Mouse (Mus musculus): ENCODE data around the gene Fcrl1. TPM values are rescaled to one million over a fixed set of nuclear protein-coding genes. Genes with fewer than 3 reads are reported as not detected.
"Not testable (repeated sequence)": the region's sequence is repeated elsewhere in the genome, so short reads cannot be mapped to it uniquely, and the experiment has no call there.

Gene Fcrl1
- 1 to 10 TPM in 1 of 4 experiments, under 1 TPM in 2, not detected in 1; 0.38 to 1.1 (median 0.56) TPM for total RNA-seq (2022)

DNA sequence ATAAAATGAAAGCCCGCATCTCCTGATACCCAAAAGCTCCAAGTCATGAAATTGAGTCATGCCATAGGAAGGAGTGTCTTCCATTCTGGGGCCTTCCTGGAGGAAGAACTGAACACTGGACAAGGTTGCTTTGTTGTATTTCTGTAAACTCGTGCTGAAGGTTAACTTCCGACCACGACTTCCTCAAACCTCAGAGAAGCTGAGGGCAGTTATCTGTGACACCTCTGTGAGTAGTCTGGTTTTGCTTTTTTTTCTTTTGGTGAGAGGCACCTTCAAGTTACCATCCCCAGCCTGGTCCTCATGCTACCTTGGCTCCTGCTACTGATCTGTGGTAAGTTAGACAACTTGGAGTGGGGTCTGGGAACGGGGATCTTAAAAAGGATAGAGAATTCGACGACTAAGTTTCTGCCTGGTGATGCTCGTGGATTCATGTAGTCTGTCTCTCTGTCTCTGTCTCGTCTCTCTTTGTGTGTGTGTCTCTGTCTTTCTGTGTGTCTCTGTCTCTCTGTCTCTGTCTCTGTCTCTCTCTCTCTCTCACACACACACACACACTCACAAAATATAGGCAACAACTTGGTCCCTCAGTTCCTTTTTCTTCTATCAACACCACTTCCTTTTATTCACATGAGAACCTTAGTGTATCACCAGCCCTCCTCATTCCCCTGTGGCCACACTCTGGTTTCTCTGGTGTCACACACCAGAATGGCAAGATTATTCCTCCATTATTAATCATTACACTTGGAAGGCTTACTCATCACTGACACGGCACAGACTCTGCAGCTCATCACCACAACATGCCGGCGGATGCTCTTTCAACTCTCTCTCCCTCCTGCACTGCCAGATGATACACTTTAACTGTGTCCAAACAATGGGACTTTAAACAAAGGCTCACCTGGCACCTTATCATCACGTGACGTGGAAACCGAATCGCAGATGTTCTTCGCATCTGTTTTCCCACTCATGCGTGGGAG lies at the start of gene Fcrl1:
Fcrl1 (plus strand) TSS at position 193 of the 971 bp plus-strand sequence.
- DNase-seq, result no peak

DNA sequence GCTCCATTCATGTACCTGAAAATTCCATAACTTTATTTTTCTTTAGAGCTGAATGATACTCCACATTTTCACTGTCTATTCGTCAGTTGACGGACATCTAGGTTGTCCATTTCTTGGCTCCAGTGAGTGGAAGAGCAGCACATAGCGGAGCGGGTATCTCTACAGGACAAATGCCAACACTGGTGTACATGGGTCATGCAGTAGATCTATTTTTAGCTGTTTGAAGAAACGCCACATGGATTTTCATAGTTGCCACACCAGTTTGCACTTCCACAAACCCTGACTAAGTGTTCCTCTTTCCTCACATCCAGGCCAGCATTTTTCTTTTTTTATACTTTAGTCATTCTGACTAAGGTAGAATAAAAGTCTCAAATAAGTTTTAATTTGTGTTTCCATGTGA lies 38.3 kb upstream of the Fcrl1 start:
- DNase-seq, result no peak

DNA sequence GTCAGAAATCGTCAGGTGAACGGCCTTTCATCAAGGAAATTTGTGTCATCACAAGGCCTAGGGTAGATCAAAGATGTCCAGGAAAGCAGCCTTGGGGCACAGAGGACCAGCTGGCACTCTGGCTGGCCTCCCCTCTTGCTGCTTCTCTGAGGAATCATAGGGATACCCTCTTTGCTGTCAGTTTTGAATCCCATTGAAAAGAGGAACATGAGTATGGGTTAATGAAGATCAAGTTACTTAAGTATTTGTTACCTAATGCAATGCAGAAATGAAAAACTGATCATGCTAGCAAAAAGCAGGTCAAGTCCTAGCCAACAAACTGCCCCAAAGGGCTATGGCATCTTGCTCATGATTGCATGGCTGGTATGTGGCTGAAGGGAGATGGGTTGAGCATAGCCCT lies 25.2 kb upstream of the Fcrl1 start:
- not testable (repeated sequence) for DNase-seq

DNA sequence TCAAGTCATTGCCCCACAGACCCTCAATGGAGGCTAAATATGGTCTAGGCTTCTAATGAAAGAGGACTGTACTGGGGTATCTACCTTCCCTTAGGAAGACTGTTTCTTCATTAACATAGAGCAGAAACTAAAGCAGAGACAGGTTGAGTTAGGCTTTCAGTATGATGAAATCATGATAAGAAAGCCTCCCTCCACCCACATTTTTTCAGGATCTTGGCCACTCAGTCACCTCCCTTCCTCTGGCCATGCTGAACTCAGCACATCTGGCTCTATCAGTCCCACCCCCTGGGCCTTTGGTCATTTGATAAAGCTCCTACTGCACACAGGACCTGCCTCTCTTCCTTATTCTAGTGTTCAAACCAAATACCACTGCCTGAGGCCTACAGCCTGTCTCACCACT lies 18.6 kb upstream of the Fcrl1 start, which contains the start of gene Cd5l:
Cd5l (plus strand) TSS at position 301 of the 400 bp plus-strand sequence.
- no peak for DNase-seq

DNA sequence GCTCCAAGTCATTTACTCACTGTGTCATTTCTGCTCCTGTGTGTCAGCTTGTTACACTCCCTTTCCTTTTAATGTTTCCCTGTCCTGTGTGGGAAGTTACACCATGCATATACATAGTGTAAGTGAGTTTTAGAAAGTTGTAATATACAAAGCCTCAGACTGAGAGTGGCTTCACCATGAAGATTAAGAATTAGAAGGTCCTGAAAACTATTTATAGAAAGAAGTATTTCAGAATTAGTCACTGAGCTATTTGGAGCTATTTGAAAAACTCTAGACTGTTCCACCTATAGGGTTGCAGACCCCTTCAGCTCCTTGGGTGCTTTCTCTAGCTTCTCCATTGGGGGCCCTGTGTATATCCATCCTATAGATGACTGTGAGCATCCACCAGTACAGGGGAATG lies 17.0 kb upstream of the Fcrl1 start:
- DNase-seq, result no peak

DNA sequence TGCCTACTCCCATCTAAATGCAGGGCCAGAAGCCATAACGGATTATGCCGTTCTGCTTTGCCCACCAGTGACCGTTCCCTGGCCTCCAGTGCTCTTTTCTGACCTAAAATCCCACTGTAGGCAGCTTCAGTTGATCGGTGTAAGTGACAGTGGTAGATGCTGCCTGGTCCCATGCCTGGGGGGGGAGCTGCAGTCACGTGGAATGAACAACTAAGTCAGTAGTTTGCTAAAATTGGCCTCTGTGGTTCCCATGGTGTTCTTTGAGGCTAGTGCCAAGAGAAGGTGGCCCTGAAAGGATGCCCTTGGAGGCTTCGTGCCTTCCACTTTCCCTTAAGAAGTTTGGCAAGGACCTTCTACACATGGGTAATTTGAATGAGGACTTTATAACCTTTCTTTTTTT lies 15.7 kb upstream of the Fcrl1 start:
- DNase-seq, result no peak

DNA sequence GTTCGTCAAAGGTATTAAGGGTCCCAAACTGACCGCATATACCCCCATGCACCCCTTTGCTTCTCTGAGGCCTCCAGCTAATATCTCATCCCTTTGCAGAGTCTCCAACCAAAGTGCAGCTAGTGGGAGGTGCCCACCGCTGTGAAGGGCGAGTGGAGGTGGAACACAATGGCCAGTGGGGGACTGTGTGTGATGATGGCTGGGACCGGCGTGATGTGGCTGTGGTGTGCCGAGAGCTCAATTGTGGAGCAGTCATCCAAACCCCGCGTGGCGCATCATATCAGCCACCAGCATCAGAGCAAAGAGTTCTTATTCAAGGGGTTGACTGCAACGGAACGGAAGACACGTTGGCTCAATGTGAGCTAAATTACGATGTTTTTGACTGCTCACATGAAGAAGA lies 10.5 kb upstream of the Fcrl1 start:
- DNase-seq, result no peak

DNA sequence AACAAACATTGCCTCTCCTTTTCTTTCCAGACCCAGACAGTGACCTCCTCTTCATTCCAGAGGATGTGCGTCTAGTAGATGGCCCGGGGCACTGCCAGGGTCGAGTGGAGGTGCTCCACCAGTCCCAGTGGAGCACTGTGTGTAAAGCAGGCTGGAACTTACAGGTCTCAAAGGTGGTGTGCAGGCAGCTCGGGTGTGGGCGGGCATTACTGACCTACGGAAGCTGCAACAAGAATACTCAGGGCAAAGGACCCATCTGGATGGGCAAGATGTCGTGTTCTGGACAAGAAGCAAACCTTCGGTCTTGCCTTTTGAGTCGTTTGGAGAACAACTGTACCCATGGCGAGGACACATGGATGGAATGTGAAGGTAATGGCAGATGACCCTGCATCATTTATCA lies 8.7 kb upstream of the Fcrl1 start:
- DNase-seq, result no peak

DNA sequence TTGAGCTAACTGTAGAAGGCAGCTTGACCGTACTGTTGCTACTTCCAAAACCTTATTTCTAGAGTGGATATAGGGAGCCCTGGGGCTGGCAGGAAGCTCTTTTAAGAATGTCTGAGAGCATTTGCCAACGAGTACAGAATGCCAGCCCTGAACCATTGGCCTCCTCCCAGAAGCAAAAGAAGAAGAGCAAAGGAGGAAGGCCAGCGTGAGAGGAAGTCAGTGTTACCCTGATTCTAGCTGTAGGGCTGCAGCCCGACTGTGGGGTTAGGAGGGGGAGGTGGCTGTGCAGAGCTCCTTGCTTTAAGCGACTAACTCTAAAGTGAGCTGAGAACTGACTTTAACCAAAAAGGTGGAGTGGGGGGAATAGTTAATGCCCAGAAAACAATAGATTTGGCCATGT lies 7.0 kb upstream of the Fcrl1 start:
- DNase-seq, result no peak

DNA sequence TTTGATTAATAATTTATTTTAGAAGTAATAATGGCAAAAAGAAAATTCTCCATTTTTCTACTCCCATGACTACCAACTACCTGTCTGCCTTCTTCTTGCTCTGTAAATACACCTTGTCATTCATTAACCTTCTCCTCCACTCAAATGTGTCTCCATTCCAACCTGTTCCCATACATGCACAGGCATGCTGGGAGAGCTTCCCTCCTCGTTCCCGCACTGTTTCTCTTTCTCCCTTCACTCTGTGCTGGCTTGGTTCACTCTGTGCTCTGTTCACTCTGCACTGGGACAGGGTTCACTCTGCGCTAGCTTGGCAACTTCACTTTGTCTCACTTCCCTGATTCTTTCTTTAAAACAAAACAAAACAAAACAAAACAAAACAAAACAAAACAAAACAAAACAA lies 1.0 kb downstream of the Fcrl1 start:
- DNase-seq, result no peak

DNA sequence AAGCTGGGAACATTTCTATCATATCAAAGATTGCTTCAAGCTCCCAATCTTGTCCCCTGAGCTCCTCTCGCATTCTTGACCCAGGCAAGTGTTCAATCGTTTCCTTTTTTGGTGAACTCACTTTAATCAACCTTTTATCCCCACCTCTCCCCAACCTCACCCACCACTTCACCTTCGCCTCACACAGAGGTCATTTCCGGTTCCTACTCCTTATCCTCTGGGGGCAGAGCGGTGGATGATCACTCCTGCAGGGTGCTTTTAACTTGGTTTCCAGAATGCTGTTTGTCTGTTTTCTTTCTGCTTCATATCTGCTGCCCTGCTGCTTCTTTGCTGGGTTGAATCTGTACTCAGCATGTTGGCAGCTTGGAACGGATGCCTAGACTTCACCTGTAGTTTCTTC lies 1.5 kb downstream of the Fcrl1 start:
- DNase-seq, result no peak

DNA sequence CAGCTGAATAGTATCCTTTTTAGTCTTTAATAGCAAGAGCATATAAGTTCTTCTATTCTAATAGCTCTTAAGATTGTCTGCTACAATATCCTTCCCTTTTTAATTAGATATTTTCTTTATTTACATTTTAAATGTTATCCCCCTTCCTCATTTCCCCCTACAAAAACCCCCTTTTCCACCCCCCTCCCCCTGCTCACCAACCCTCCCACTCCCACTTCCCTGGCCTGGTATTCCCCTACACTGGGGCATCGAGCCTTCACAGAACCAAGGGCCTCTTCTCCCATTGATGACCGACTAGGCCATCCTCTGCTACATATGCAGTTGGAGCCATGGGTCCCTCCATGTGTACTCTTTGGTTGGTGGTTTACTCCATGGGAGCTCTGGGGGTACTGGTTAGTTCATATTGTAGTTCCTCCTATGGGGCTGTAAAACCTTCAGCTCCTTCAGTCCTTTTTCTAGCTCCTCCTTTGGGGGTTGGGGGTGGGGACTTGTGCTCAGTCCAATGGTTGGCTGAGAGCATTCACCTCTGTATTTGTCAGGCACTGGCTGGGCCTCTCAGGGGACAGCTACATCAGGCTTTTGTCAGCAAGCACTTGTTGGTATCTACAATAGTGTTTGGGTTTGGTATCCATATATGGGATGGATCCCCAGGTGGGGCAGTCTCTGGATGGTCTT lies 3.6 kb downstream of the Fcrl1 start:
- not testable (repeated sequence) for DNase-seq

DNA sequence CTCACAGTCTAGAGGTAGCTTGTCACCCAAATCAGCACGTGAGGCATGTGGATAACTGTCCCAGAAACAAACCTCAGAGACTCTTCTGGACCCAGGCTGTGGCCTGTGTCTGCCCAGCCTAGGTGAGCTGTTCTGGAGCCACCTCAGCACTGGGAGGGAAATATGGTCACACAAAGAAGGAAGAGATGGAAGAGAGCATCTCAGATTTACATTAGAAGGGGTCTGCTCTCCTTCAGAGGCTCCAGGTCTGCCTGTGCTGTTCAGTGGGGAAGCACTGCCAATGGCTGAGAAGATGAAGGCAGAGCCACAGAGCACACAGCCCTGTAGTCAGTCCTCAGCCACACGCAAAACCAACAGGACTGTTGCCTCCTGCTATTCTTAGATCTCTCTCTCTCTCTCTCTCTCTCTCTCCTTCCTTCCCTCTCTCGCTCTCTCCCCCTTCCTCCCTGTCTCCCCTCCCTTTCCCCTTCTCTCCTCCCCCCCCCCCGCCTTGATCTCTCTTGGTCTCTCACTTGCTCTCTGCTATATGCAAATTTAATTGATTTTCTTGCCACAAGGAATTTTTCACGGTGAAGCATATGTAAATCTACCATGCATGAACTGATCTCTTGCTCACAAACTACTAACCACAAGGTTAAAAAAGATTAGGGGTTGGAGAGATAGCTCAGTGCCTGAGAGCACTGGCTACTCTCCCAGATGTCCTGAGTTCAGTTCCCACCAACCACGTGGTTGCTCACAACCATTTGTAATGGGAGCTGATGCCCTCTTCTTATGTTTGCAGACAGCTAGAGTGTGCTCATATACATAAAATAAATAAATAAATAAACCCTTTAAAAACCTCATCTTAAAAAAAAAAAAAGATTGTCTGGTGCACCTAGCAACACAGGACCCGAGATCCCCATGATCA lies 5.9 kb downstream of the Fcrl1 start:
- DNase-seq, result no peak

DNA sequence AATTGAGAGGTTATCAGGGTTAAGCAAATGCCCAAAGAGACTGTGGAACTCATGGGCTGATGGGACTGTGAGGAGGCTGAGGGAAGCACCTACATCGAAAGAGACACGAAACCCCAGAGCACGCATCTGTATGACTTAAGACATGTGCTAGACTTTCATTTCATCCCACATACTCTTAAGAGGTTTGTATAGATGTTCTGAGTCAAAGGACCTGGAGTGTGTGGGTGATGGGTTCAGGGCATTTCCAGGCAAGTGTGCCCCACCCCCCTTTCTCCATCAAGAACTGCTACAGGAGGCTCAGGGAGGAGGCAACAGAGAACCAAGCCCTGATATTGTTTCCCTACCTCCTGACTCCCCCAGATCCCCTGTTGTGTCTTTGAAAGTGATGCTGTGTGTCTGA lies 7.1 kb downstream of the Fcrl1 start:
- DNase-seq, result no peak

DNA sequence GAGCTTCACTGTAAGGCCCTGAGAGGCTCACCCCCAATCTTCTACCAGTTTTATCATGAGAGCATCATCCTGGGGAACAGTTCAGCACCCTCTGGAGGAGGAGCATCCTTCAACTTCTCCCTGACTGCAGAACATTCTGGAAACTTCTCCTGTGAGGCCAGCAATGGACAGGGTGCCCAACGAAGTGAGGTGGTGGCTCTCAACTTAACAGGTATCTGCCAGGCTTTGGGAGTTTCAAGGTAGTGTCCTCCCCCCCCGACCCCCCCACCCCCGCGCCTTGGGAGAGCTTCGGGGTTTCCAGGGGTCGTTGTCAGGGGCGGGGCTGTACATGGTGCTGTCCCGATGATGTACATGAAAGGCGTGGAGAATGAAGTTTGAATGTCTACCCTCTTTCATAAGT lies 8.9 kb downstream of the Fcrl1 start:
- DNase-seq, result no peak

DNA sequence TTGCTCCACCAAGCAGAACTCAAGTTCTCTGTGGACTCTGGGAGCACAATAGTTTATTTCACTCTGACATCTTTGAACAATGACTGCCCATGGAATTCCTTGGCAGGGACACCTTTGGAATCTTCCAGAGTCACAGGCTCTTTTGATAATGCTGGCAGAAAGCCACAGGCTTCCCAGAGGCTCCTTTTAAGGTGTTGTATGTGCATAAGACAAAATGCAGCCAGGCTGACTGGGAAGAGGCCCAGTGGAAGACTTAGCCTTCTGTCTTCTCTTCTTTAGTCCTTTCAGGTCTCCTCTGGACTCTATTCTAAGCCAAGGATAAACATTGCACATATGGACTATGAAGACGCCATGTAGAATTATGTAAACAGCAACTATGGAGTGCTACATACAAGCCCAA lies 14.7 kb downstream of the Fcrl1 start:
- DNase-seq, result no peak

DNA sequence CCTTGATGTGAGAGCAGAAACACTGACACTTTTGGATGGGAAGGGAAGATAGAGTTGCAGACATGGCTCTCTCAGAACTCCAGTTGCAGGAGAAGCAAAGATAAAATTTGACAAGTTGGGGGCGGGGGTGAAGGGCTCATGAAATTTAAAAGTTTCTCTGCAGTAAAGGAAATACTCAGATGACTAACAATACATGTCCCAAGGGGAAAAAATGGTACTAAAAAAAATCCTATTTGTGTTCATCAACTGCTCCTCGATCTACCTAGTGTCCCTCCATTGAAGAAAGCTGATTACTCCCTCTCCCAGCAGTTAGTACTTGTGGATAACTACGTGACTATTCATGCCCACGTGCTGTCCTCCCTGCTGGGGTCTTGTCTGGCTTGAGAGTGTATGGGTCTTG lies 22.6 kb downstream of the Fcrl1 start:
- DNase-seq, result no peak

DNA sequence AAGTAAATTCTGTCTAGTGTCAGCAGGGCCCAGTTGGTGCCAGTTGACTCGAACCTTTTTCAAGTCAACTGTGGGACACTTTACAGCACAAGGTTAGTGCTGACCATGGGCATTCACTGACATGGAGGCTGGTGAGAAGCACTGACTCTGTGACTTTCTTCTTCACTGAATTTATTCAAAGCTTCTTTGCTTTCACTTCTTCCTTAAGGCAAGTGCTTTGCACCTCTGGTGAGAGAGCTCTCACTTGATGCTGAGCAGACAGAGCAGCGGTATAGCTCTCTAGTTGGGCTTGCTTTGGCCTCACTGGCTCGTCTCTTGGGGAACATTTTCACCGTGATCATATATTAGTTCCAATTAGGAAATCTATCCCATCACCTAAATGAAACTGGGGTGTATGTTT lies 23.7 kb downstream of the Fcrl1 start:
- DNase-seq, result no peak

DNA sequence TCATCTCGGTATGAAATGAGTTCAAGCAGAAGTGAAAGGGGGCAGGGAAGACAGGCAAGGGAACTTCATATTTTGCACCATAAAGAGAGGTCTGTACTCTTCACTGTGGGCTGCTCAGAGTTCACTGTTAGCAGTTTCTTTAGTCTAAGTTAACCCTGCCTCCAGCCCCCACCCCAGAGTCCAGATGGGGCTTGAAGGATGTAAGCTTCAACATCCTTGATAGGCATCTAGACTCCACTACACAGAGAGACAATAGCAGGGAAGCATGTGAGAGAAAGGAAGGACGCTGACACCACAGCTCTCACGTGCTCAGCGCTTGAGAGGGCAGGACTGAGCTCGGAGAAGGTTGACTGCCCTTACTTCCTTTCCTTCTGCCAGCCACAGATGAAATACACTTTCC lies 25.1 kb downstream of the Fcrl1 start:
- DNase-seq, result no peak

DNA sequence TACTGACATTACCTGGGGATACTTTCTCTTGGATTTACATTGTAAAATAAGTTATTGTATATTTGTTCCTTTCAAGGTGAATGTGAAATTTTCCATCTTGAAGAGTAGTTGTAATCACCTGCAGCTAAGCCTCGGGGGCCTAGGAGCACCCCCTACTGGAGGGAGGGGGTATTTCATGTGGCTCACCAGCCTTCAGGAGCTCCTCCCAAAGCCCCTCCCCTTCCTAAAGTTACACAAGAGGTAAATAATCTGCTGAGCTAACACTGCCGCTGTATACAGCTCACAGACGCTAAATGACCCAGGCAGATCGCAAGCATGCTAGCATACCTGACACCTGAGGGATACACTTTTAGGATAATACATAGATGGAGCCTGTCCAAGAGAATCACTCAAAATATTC lies 32.0 kb downstream of the Fcrl1 start:
- no peak for DNase-seq

DNA sequence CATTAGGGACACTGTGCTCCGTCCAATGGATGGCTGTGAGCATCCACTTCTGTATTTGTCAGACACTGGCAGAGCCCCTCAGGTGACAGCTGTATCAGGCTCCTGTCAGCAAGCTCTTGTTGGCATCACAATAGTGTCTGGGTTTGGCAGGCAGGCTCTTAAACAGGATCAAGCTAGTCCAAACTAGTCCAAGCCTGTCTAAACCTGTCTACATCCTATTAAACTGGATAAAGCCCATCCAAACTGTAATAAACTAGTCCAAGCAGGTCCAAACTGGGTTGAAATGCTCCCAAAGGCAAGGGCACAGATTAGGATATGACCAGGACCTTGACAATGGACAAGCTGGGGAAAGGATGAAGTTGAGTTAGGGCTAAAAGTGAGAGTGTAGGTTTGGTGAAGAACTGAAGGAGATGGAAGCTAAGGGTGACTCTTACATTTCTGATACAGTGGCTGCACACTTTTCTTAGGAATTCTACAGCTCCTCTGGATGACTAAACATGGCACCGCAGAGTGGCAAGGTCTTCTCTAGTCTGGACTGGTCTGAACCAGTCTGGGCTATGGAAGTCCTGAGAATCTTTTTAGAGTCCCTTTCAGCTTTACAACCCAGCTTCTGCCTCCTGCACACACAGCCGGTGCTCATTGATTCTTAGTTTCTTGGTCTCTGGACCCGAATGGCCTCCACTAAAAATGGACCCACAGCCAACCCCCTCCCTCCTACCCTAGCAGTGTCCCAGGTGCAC lies 33.2 kb downstream of the Fcrl1 start:
- no peak for DNase-seq

DNA sequence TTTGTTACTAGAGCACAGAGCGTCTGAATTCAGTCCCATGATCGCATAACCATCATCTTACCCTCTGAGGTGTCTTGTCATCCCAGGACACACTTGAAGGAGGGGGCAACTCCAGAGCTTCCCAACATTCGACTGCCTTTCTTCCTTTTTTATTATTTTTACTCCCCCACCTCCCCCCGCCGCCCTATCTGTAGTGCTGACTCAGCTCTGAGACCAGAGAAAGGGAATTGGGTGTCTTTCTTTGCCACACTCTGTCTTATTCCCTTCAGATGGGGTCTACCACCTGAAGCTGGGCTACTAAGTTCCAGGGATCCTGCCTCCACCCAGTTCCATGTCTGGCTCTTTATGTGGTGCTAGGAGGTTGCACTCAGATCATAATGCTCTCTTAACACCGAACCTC lies 34.4 kb downstream of the Fcrl1 start:
- DNase-seq, result no peak

Measured in adrenal gland, adult 8-10 months (tissue).